ENCODE assay signal across 8 mouse cellular contexts in genomic region chr8:85080532-85081215, GRCm38 (mm10). TPM values are rescaled to one million over a fixed set of nuclear protein-coding genes. Genes with fewer than 3 reads are reported as not detected.
DNase-seq lines count a peak whose midpoint lies in the region; ATAC-seq and TF ChIP-seq lines count a peak whose summit lies in the region.

TSS of gene Wdr83os (plus strand) at chr8:85080740.

- H3K27me3 ChIP-seq in hindbrain, embryonic 15.5 days = no peaks in the 10 kb centered on the region
- no peaks in the 10 kb centered on the region for H3K27me3 ChIP-seq in megakaryocyte, embryonic 14.5 days (replicated peaks)
- H3K27me3 ChIP-seq in small intestine, adult 2 months (ENCODE audit: control insufficient read depth, insufficient read depth, low read length) = no peaks in the 10 kb centered on the region

- TF ChIP-seq CTCF in small intestine, adult 2 months (IDR thresholded peaks at IDR 0.05; ENCODE audit: extremely low read depth, insufficient read length, insufficient replicate concordance, low read depth, low read length) = no peak

- no peak for TF ChIP-seq POLR2A in small intestine, adult 2 months (IDR thresholded peaks at IDR 0.05; ENCODE audit: low read depth, low read length)

- peak; percentile 16; the same call in 1 of the 2 replicates for ATAC-seq in hindbrain, embryonic 15.5 days (ENCODE audit: low FRiP score, low read depth)

- intact Hi-C loops in left cerebral cortex, postnatal 10 days (cut with DNase I) = loop anchor here (2.0 to 5.0 kb wide), 2 partner anchors 94 to 192 kb away; no protein-coding TSS in a partner anchor

- H3K9me3 ChIP-seq in hindbrain, embryonic 15.5 days = no peaks in the 10 kb centered on the region
- no peaks in the 10 kb centered on the region for H3K9me3 ChIP-seq in megakaryocyte, embryonic 14.5 days

- peak in 1 of 2 experiments; percentile 67 for DNase-seq in layer of hippocampus, adult 18-20 months (ENCODE audit: low spot score in 2 of 2)
- no peak for DNase-seq in layer of hippocampus, adult 9-11 months
- DNase-seq in cerebellum, adult 9-11 months = peak; percentile 67
- peak; percentile 55 to 68 for DNase-seq in frontal cortex, postnatal 36 days (ENCODE audit: low spot score in 2 of 2)
- peak; percentile 43 to 53 for DNase-seq in left cerebral cortex, postnatal 10 days (ENCODE audit: extremely low spot score in 1 of 2, low spot score in 2 of 2)

- H3K4me3 ChIP-seq in hindbrain, embryonic 15.5 days = peak within 1 kb of the TSS; percentile 72
- peak within 1 kb of the TSS; percentile 99 for H3K4me3 ChIP-seq in megakaryocyte, embryonic 14.5 days (replicated peaks)
- H3K4me3 ChIP-seq in small intestine, adult 2 months (ENCODE audit: low read depth, low read length) = peak within 1 kb of the TSS; percentile 91

- H3K27ac ChIP-seq in hindbrain, embryonic 15.5 days (replicated peaks) = peak within 1 kb of the TSS; percentile 51
- H3K27ac ChIP-seq in small intestine, adult 2 months (ENCODE audit: insufficient read depth, low read depth, low read length) = peak within 1 kb of the TSS; percentile 76

- under 1% methylated on average over 30 of the region's 30 CpGs for WGBS in hindbrain, embryonic 15.5 days
- WGBS in small intestine, adult 2 months = under 1% methylated on average over 30 of the region's 30 CpGs

- H3K4me2 ChIP-seq in hindbrain, embryonic 15.5 days = peak within 1 kb of the TSS; percentile 92

- peaks cover 25% of the 10 kb centered on the region for H3K36me3 ChIP-seq in hindbrain, embryonic 15.5 days
- H3K36me3 ChIP-seq in megakaryocyte, embryonic 14.5 days (replicated peaks; ENCODE audit: low read length) = peaks cover 42% of the 10 kb centered on the region
- peaks cover 12% of the 10 kb centered on the region; the same call in 1 of the 2 replicates for H3K36me3 ChIP-seq in small intestine, adult 2 months (ENCODE audit: control insufficient read depth, insufficient read depth, low read length)

- peaks cover 38% of the 10 kb centered on the region for H3K4me1 ChIP-seq in hindbrain, embryonic 15.5 days (replicated peaks)
- H3K4me1 ChIP-seq in megakaryocyte, embryonic 14.5 days = peaks cover 77% of the 10 kb centered on the region
- H3K4me1 ChIP-seq in small intestine, adult 2 months (ENCODE audit: control insufficient read depth, insufficient read depth, insufficient read length, low read length) = peaks cover 12% of the 10 kb centered on the region

- peak within 1 kb of the TSS; percentile 86 for H3K9ac ChIP-seq in hindbrain, embryonic 15.5 days

RNA-seq across cellular contexts. Expression of gene Wdr83os, which starts in this region (rescaled TPM):
- 10 to 100 TPM; 60.9 to 65.6 TPM for total RNA-seq in layer of hippocampus, adult 18-20 months (2021)
- 117 and 119 TPM in 2 replicates for polyA plus RNA-seq in hindbrain, embryonic 15.5 days (2015; fragmentation: Nextera tagmentation; extraction: Ambion mirVana)
- total RNA-seq in left cerebral cortex, postnatal 10 days (2021) = 10 to 100 TPM; 54.3 to 60.4 TPM
- polyA plus RNA-seq in megakaryocyte, embryonic 14.5 days (2012; ENCODE audit: insufficient read depth, low replicate concordance) = 8.8 and 10.6 TPM in 2 replicates
- 66.0 and 79.1 TPM in 2 replicates for polyA plus RNA-seq in small intestine, adult 2 months (2012; rRNA removed)
